In the genomic region with DNA sequence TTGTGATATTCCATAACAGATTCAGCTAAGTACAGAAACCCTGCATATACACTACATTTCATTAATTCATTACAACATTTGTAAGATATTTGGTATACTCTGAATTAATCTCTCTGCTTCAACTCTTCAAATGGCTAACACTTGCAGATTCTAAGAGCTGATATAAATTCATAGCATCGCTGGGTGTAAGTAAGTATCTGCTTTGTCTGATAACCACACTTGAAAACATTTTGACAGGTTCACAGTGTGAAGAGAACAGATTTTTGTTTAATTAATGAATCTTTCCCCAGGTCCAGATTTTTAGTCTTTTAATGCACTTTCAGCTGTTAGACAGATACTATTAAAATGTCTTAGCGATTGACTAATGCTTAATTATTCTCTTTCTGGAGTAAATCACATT, we compare ENCODE assay signal across 17 mouse cellular contexts.
"Had no signal": no experiment of that assay in that cellular context is flagged by ENCODE, and none has a peak within 500 bp of the region (broad histone marks: within the 10 kb centered on the region; RNA-seq: fewer than 3 reads in every experiment).

No protein-coding gene starts in this region.

- DNase-seq: lung, adult 2 months; lung, postnatal 14 days; lung, postnatal 36 days; right cerebral cortex, postnatal 14 days; thymus, adult 2 months; thymus, postnatal 25 days; thymus, postnatal 4 days had no signal

- H3K36me3 ChIP-seq: lung, embryonic 15.5 days; midbrain, embryonic 13.5 days; midbrain, embryonic 15.5 days; neural tube, embryonic 12.5 days; stomach, embryonic 15.5 days had no signal

- H3K4me1 ChIP-seq: lung, embryonic 15.5 days; megakaryocyte, embryonic 14.5 days; midbrain, embryonic 13.5 days; midbrain, embryonic 15.5 days; neural tube, embryonic 12.5 days; stomach, embryonic 15.5 days had no signal

- H3K4me2 ChIP-seq: lung, embryonic 15.5 days; midbrain, embryonic 11.5 days; midbrain, embryonic 13.5 days; midbrain, embryonic 15.5 days; neural tube, embryonic 12.5 days; stomach, embryonic 15.5 days had no signal

- H3K4me3 ChIP-seq: lung, embryonic 15.5 days; megakaryocyte, embryonic 14.5 days; midbrain, embryonic 13.5 days; midbrain, embryonic 15.5 days; neural tube, embryonic 12.5 days; stomach, embryonic 15.5 days had no signal

- ATAC-seq: lung, postnatal 0 days; midbrain, embryonic 13.5 days; midbrain, embryonic 15.5 days had no signal

- H3K9ac ChIP-seq: lung, embryonic 15.5 days; midbrain, embryonic 13.5 days; midbrain, embryonic 15.5 days; neural tube, embryonic 12.5 days; stomach, embryonic 15.5 days had no signal

- H3K27me3 ChIP-seq: lung, embryonic 15.5 days; megakaryocyte, embryonic 14.5 days; midbrain, embryonic 13.5 days; midbrain, embryonic 15.5 days; neural tube, embryonic 12.5 days; stomach, embryonic 15.5 days had no signal

- H3K9me3 ChIP-seq: lung, embryonic 15.5 days; megakaryocyte, embryonic 14.5 days; midbrain, embryonic 13.5 days; midbrain, embryonic 15.5 days; neural tube, embryonic 12.5 days; stomach, embryonic 15.5 days had no signal

- H3K27ac ChIP-seq: lung, embryonic 15.5 days; macrophage; midbrain, embryonic 13.5 days; midbrain, embryonic 15.5 days; neural tube, embryonic 12.5 days; stomach, embryonic 15.5 days; stomach, postnatal 0 days had no signal
